Mouse (Mus musculus) erythroblast, embryonic 14.5 days (primary cell): ENCODE measurements around the gene Dgke.

Experiments used
- GATA1 ChIP-seq: IDR thresholded peaks from 2 replicates; pipeline ENCODE4 v1.6.1; 2012; ENCODE audit warnings: low read length, inconsistent platforms, mixed read lengths
- TAL1 ChIP-seq: IDR thresholded peaks from 3 replicates; pipeline ENCODE4 v1.6.1; 2012; ENCODE audit warnings: low read length, inconsistent platforms, mixed read lengths

- no peak for TF ChIP-seq TAL1
- TF ChIP-seq GATA1: no peak
Measured at GRCm38 (mm10) chr11:88998406-88998805, 68.2 kb downstream of the Dgke start.
